Mouse (Mus musculus) frontal cortex, postnatal 25 days (tissue): ENCODE results near the gene Gm9745.
"Not testable (repeated sequence)": the region's sequence is repeated elsewhere in the genome, so short reads cannot be mapped to it uniquely, and the experiment has no call there.

Experiments used
- DNase-seq, 2 experiments: peaks; one replicate each; pipeline ENCODE4 v3.0.0; 2022; ENCODE audit warnings: low spot score in 2 of 2

The Gm9745 gene

DNA sequence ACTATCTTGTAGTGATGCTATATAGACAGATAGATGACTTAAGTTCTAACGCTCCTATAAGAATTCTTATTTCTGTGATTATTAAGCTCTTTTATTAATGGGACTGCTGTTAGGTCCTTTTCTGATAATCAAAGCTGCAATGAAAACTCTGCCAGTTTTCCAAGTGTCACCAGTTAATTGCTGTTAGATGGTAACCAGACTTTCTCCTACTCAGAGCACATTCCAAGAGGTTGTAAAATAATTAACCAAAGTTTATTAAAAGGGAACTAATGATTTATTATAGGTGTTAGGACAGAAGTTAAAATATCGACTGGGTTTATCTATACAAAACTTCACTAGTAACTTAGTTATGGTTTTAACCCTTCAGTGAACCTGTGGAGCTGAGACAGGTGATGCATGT, 42.0 kb downstream of the Gm9745 start:
- DNase-seq = not testable (repeated sequence)
